Mouse (Mus musculus) liver, embryonic 12.5 days (tissue): Measurements from ENCODE around the gene Birc7. TPM values are rescaled to one million over a fixed set of nuclear protein-coding genes. Genes with fewer than 3 reads are reported as not detected.

ENCODE experiments used
- ATAC-seq: fragments of 200-750 bp; cut with Nextera tagmentation; 2 replicates; pipeline ENCODE4 v1.8.0; 2017; ENCODE audit warnings: moderate number of reproducible peaks, mild to moderate bottlenecking, moderate library complexity
- H3K27ac ChIP-seq: fragments of 300-500 bp; sonication (generic); 2 replicates; pipeline ENCODE4 v1.5.1; 2016; ENCODE audit warnings: mild to moderate bottlenecking
- H3K27me3 ChIP-seq: fragments of 300-500 bp; sonication (generic); replicated peaks from 2 replicates; pipeline ENCODE4 v1.6.1; 2016; ENCODE audit warnings: mild to moderate bottlenecking, moderate library complexity
- H3K36me3 ChIP-seq: fragments of 300-500 bp; sonication (generic); 2 replicates; pipeline ENCODE4 v1.6.1; 2016; ENCODE audit warnings: mild to moderate bottlenecking, moderate library complexity
- H3K4me1 ChIP-seq: fragments of 300-500 bp; sonication (generic); 2 replicates; pipeline ENCODE4 v1.6.1; 2016
- H3K4me2 ChIP-seq: fragments of 300-500 bp; sonication (generic); 2 replicates; pipeline ENCODE4 v1.6.1; 2016; ENCODE audit warnings: mild to moderate bottlenecking, moderate library complexity
- H3K4me3 ChIP-seq: fragments of 300-500 bp; sonication (generic); 2 replicates; pipeline ENCODE4 v1.5.1; 2016; ENCODE audit warnings: mild to moderate bottlenecking, moderate library complexity
- H3K9ac ChIP-seq: fragments of 300-500 bp; sonication (generic); 2 replicates; pipeline ENCODE4 v1.6.1; 2016; ENCODE audit warnings: mild to moderate bottlenecking, moderate library complexity
- H3K9me3 ChIP-seq: fragments of 300-500 bp; sonication (generic); replicated peaks from 2 replicates; pipeline ENCODE4 v1.6.1; 2016; ENCODE audit warnings: mild to moderate bottlenecking, moderate library complexity
- WGBS: fragments of 180-500 bp; shearing (Covaris S2); methylation state at CpG from one replicate; pipeline ENCODE4 v1.1.7; 2016; ENCODE audit not compliant: insufficient replicate concordance; 5-methylcytosine and 5-hydroxymethylcytosine counted together
- polyA plus RNA-seq: library from polyadenylated mRNA; unstranded; fragments of >200 nt; fragmentation: Nextera tagmentation; extraction: Ambion mirVana; gene quantifications from 2 replicates; pipeline ENCODE4 v1.2.1, GENCODE M21; 2016

Birc7 gene
- polyA plus RNA-seq, 1 experiment from 2014 or later: not detected

- ATAC-seq: peak; percentile 10; the same call in 1 of the 2 replicates
- H3K27ac ChIP-seq: no peak overlapping the region
- 2% methylated on average over 57 of the region's 57 CpGs for WGBS
- peak overlapping the region; percentile 60 for H3K4me2 ChIP-seq
- no peak overlapping the region for H3K9ac ChIP-seq
- H3K36me3 ChIP-seq: no peaks in the 10 kb centered on the region
- no peaks in the 10 kb centered on the region for H3K9me3 ChIP-seq
- peak overlapping the region; percentile 39 for H3K4me3 ChIP-seq
- peaks cover 99% of the 10 kb centered on the region for H3K27me3 ChIP-seq
- peaks cover 19% of the 10 kb centered on the region for H3K4me1 ChIP-seq
These were observed 34.7 kb upstream of the Birc7 start for GRCm38 (mm10) chr2:180894029-180894623.

- Histone ChIP-seq H3K9me3 (no peaks in the 10 kb centered on the region), H3K9ac (no peak overlapping the region), H3K4me1 (peaks cover 19% of the 10 kb centered on the region), H3K4me2 (no peak overlapping the region), H3K4me3 (no peak overlapping the region), H3K36me3 (no peaks in the 10 kb centered on the region), H3K27ac (no peak overlapping the region), H3K27me3 (peaks cover 93% of the 10 kb centered on the region)
- 2% methylated on average over 13 of the region's 13 CpGs for WGBS
- peak; percentile 22; the same call in 1 of the 2 replicates for ATAC-seq
These were observed 34.1 kb upstream of the Birc7 start for GRCm38 (mm10) chr2:180894734-180895133.

- H3K27me3 ChIP-seq: peaks cover 87% of the 10 kb centered on the region
- H3K9ac ChIP-seq: no peak overlapping the region
- H3K9me3 ChIP-seq: no peaks in the 10 kb centered on the region
- H3K4me1 ChIP-seq: peaks cover 19% of the 10 kb centered on the region
- WGBS: 61% methylated on average over 3 of the region's 3 CpGs
- H3K4me2 ChIP-seq: no peak overlapping the region
- no peak for ATAC-seq
- H3K36me3 ChIP-seq: no peaks in the 10 kb centered on the region
- H3K27ac ChIP-seq: no peak overlapping the region
- no peak overlapping the region for H3K4me3 ChIP-seq
These were observed 33.5 kb upstream of the Birc7 start for GRCm38 (mm10) chr2:180895321-180895720.

DNA sequence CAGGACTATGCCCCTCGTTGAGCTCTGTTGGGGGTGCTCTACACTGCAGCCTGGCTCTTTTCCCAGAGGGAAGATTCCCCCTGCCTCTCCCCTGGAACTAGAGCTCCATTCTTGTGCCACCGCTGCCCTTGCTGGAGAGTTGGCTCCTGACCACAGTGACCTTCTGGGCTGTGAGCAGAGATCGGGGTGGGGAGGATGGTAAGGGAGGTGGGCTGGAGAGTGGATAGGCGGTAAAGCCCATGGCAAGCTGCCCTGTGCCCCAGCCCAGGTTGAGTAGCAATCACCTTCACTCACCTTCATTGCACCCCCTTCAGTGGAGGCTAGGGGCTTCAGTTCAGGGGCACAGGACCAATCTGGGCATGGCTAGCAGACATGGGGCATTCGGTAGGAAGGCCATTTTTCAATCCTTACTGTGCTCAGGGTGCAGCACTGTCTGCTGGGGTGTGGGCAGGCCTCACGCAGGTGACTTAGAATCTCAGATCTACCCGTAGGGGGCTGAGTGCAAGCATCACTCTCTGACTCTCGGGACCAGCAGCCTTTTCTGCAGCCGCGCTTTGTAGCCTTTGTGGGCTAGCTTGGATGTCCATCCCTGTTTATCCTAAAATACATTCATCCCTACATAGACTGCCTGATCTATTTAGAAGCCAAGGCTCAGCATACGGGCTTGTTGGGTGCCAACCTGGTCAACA is 32.8 kb upstream of the Birc7 start:
- no peak overlapping the region for H3K27ac ChIP-seq
- H3K27me3 ChIP-seq: peaks cover 80% of the 10 kb centered on the region
- ATAC-seq: no peak
- WGBS: 56% methylated on average over 11 of the region's 11 CpGs
- H3K4me3 ChIP-seq: no peak overlapping the region
- no peak overlapping the region for H3K9ac ChIP-seq
- H3K9me3 ChIP-seq: no peaks in the 10 kb centered on the region
- peaks cover 19% of the 10 kb centered on the region for H3K4me1 ChIP-seq
- H3K4me2 ChIP-seq: no peak overlapping the region
- no peaks in the 10 kb centered on the region for H3K36me3 ChIP-seq

DNA sequence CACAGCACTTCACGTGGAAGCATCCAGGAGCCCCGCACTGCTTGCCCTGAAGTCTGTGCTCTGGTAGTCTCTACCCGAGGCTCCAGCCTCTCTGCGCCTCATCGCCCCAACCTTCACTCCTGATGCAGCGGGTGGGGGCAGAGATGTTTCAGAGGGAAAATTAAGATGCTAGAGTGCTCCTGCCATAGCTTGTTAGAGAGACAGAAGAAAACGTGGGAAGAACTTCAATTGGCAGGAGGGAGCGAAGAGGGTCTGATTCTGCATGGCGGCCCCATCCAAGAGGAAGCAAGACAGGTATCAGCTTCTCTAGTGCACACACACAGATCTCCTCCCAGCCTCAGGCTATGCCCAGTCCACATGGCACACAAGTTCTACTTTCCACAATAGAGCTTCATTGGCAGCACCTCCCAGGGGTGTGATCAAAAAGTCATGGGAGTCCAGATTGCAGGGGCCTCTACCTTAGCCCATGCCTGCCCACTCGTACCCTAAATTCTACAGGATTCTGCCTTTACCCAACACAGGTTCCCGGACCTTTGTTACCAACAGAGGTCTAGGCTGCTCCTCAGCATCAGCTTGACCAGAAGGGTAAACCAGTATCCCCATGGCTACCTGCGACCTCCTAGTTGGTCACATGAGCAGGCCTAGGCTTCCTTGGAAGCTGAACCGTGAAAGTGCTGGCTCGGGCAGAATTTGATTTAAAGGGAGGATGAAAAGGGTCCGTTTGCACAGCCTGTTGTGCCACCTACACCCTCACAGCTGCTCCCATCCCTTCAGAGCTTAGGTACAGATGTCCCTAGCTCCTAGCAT is 31.8 kb upstream of the Birc7 start:
- Histone ChIP-seq H3K4me3 (no peak overlapping the region), H3K27me3 (peaks cover 70% of the 10 kb centered on the region)

DNA sequence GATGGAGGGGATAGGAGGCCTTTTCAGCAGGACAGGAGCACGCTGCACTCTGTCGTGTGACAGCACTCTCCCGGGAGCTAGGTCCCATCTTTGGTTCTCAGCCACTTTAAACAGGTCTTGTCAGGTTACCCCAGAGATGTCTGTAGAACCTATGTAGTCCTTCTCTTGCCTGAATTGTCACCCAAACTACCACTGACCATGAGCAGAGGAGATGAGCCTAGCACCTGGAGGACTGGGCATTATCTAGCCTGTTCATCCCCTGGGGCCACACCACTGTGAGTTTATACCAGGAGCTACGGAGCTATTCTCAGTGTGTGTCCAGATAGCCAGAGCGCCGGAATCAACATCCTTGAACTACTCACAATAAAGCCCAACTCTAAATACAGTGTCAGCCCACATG is 31.0 kb upstream of the Birc7 start:
- ATAC-seq: no peak
- Histone ChIP-seq H3K36me3 (no peaks in the 10 kb centered on the region), H3K9ac (no peak overlapping the region), H3K27me3 (peaks cover 61% of the 10 kb centered on the region), H3K4me2 (no peak overlapping the region), H3K4me1 (peaks cover 21% of the 10 kb centered on the region), H3K4me3 (no peak overlapping the region), H3K27ac (no peak overlapping the region), H3K9me3 (no peaks in the 10 kb centered on the region)
- 68% methylated on average over 6 of the region's 6 CpGs for WGBS

More for the DNA sequence above, 31.8 kb upstream of the Birc7 start:
- 64% methylated on average over 15 of the region's 15 CpGs for WGBS
- Histone ChIP-seq H3K27ac (no peak overlapping the region), H3K36me3 (no peaks in the 10 kb centered on the region), H3K4me2 (no peak overlapping the region), H3K9me3 (no peaks in the 10 kb centered on the region), H3K9ac (no peak overlapping the region), H3K4me1 (peaks cover 19% of the 10 kb centered on the region)
- ATAC-seq: no peak

- WGBS: 47% methylated on average over 2 of the region's 2 CpGs
- no peak for ATAC-seq
- H3K36me3 ChIP-seq: peaks cover 38% of the 10 kb centered on the region
These were observed 26.7 kb upstream of the Birc7 start for GRCm38 (mm10) chr2:180902086-180902485.

DNA sequence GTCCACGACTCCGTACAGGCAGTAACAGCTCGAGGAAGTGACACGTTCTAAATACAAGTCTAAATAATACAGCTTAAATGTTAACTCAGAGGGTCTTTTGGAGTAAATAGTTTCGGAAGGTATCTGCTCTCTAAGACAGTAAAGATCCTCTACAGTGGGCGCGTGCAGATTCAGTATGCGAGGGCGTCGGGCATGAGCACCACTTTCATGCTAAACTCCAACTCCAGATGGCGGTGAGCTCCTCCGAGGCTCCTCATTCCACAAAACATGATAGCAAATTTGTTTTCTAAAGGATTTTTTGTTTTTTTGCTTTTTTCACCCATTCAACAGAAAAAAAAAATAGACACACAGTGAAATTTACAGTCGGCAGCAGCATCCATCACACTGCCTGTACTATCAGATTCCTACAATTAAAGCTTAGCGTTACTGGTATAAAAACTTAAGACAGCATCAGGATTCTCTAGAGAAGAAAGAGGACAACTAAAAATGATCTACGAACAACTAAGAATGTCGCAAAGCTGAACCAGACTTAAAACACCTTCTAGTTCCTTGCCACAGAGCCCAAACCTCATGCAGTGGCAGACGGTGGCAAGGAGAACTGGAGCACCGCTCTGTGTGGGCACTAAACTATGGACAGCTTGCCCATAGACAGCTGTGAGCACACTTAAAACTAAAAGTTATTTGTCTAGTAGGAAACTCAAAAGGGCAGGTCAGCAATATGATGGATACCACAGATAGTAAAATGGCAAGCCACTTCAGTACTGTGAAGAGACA is 24.2 kb upstream of the Birc7 start:
- H3K9ac ChIP-seq: no peak overlapping the region
- no peak for ATAC-seq
- H3K4me2 ChIP-seq: no peak overlapping the region
- no peak overlapping the region for H3K27ac ChIP-seq
- peaks cover 56% of the 10 kb centered on the region for H3K36me3 ChIP-seq
- no peaks in the 10 kb centered on the region for H3K9me3 ChIP-seq
- no peak overlapping the region for H3K4me3 ChIP-seq
- peaks cover 29% of the 10 kb centered on the region for H3K4me1 ChIP-seq
- WGBS: 90% methylated on average over 18 of the region's 18 CpGs
- H3K27me3 ChIP-seq: no peaks in the 10 kb centered on the region

More at GRCm38 (mm10) chr2:180902086-180902485, 26.7 kb upstream of the Birc7 start:
- Histone ChIP-seq H3K27ac (no peak overlapping the region), H3K4me2 (no peak overlapping the region), H3K4me3 (no peak overlapping the region), H3K9ac (no peak overlapping the region), H3K4me1 (peaks cover 26% of the 10 kb centered on the region), H3K9me3 (no peaks in the 10 kb centered on the region), H3K27me3 (peaks cover 19% of the 10 kb centered on the region)

DNA sequence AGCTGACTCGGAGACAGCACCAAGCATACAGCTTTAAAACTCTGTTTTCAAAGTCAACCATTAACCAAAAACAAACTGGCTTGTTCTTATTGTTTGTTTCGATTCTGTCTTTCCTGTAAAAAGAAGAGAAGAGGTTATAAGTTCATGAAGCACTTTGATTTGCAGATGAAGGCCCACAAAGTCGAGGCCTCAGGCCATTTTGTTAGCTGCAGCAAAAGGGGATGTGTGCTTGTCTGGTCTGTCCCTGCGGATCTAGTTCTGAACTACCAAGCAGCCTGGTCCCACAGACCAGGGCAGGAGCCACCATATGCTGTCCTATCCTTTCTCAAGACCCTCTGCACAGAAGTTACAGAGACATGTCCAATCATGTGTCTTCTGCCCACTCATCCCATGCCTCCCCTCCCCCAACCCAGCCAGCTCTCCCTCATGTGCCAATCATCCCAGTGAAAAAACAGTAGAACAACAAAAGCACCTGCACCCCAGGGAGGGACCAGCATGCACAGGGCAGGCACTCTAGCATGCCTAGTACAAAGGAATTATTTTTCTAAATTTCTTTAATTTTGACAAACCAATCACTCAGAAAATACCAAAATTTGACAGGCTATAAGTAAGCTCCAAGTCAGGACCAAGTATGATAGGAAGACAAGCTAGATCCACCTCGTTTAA is 23.1 kb upstream of the Birc7 start:
- H3K9ac ChIP-seq: no peak overlapping the region
- H3K27ac ChIP-seq: no peak overlapping the region
- no peaks in the 10 kb centered on the region for H3K27me3 ChIP-seq
- ATAC-seq: no peak
- H3K36me3 ChIP-seq: peaks cover 66% of the 10 kb centered on the region
- 73% methylated on average over 5 of the region's 5 CpGs for WGBS
- H3K4me2 ChIP-seq: no peak overlapping the region
- no peak overlapping the region for H3K4me3 ChIP-seq
- no peaks in the 10 kb centered on the region for H3K9me3 ChIP-seq
- peaks cover 29% of the 10 kb centered on the region for H3K4me1 ChIP-seq

DNA sequence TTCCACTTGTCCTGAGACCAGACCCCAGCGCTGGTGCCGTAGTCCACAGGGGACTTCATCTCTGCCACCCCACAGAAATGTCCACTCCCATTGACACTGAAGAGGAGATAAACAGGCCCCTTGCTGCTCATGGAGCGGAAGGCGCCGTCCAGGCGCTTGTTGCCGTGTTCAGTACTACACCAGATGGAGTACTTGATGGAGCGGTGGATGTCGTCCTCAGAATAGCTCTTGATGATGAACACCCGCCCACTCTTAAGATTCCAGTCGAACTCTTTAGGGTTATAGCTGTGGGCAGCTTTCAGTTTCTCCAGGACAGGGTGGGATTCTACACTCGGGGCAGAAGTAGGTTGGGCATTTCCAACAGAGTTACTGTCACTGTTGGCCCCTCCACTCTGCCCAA is 17.9 kb upstream of the Birc7 start:
- 91% methylated on average over 12 of the region's 12 CpGs for WGBS
- no peaks in the 10 kb centered on the region for H3K27me3 ChIP-seq
- H3K4me1 ChIP-seq: peaks cover 22% of the 10 kb centered on the region
- peaks cover 90% of the 10 kb centered on the region for H3K36me3 ChIP-seq
- peak; percentile 13; the same call in 1 of the 2 replicates for ATAC-seq
- H3K4me2 ChIP-seq: no peak overlapping the region
- no peaks in the 10 kb centered on the region for H3K9me3 ChIP-seq
- no peak overlapping the region for H3K27ac ChIP-seq
- no peak overlapping the region for H3K9ac ChIP-seq
- no peak overlapping the region for H3K4me3 ChIP-seq

- Histone ChIP-seq H3K27me3 (no peaks in the 10 kb centered on the region), H3K4me1 (peaks cover 48% of the 10 kb centered on the region), H3K9me3 (no peaks in the 10 kb centered on the region), H3K27ac (no peak overlapping the region), H3K36me3 (peaks cover 82% of the 10 kb centered on the region), H3K9ac (no peak overlapping the region), H3K4me2 (no peak overlapping the region), H3K4me3 (no peak overlapping the region)
- ATAC-seq: no peak
- 72% methylated on average over 3 of the region's 3 CpGs for WGBS
These were observed 12.9 kb upstream of the Birc7 start for GRCm38 (mm10) chr2:180915886-180916433.
